Mouse (Mus musculus) brain, embryonic 14.5 days (tissue): ENCODE measurements at regions not wholly inside any gene's neighbourhood (a gene's known extent, or its start where the extent isn't known, plus 50 kb on each side); places are given as distances from the start of the nearest gene placed in this dataset.

Source experiments
- CTCF ChIP-seq: fragments of 200-500 bp; IDR thresholded peaks from 2 replicates; pipeline ENCODE4 v1.5.1; 2012; ENCODE audit warnings: inconsistent platforms, mild to moderate bottlenecking, moderate library complexity, borderline replicate concordance; ENCODE audit not compliant: insufficient read depth, insufficient read length; ENCODE audit errors: extremely low read depth
- POLR2A ChIP-seq: fragments of 200-500 bp; IDR thresholded peaks from 2 replicates; pipeline ENCODE4 v1.6.1; 2012; ENCODE audit warnings: mild to moderate bottlenecking, inconsistent platforms, borderline replicate concordance; ENCODE audit not compliant: poor library complexity, insufficient read depth, insufficient read length, severe bottlenecking; ENCODE audit errors: extremely low read depth

DNA sequence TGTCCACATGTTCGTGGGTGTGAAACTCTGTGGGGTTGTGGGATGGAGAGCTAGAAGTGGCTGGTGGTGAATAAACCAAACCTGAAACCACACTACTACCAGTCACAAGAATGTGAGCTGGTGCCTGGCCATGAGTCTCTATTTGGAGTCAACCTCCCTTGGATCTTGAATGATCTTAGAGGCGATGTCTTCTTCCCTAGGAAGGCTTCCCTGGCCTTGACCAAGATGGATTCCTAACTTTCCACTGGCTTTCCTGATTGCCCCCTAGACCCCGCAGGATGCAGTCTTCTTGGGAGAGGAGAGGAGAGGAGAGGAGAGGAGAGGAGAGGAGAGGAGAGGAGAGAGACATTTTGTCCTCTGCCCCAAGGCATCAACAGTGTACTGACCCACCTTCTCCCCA, 106.9 kb upstream of the Cpm start:
- TF ChIP-seq CTCF (no peak), POLR2A (no peak)
